Mouse (Mus musculus): Measurements from ENCODE around the gene Dnajb4. TPM values are rescaled to one million over a fixed set of nuclear protein-coding genes. Genes with fewer than 3 reads are reported as not detected.
A peak's percentile ranks its signal among the peaks of the same experiment; 100 is the strongest.

Gene Dnajb4
- total RNA-seq (2021): 10 to 100 TPM; 45.5 to 85.8 TPM
- long read RNA-seq, experiment 1, full-length matches to known transcripts: 39 of 58 reads
- long read RNA-seq, experiment 1, partial matches to known transcripts: 2 of 58 reads
- long read RNA-seq, experiment 1, other reads (novel, unspliced or antisense): 17 of 58 reads
- long read RNA-seq, experiment 2, transcript Dnajb4-202 (3 exons, 2,464 nt): major isoform, 7 of 24 reads
- long read RNA-seq, experiment 2, partial matches to known transcripts: 0 of 24 reads
- long read RNA-seq, experiment 2, other reads (novel, unspliced or antisense): 14 of 24 reads

- no peak for TF ChIP-seq CTCF (IDR thresholded peaks at IDR 0.05)
- peak; percentile 100 for DNase-seq
- Histone ChIP-seq H3K4me3 (peak within 1 kb of the TSS; percentile 79), H3K27ac (peak within 1 kb of the TSS; percentile 100)
- intact Hi-C loops (cut with DNase I): loop anchor here (2.0 to 5.0 kb wide), 2 partner anchors 17 to 98 kb away; no protein-coding TSS in a partner anchor
Measured at GRCm38 (mm10) chr3:152209967-152210634, at the start of gene Dnajb4, which contains the start of gene Fubp1. Gene Dnajb4, minus strand, starts transcription at chr3:152210302. Gene Fubp1, plus strand, starts transcription at chr3:152210422.

- intact Hi-C loops (cut with DNase I): loop anchor here (1.0 kb wide), 1 partner anchor 56 kb away; no protein-coding TSS in a partner anchor
- peak; percentile 84 for DNase-seq
- peak; percentile 83 for TF ChIP-seq CTCF (IDR thresholded peaks at IDR 0.05)
- Histone ChIP-seq H3K4me3 (peak overlapping the region; percentile 94; the same call in 1 of the 2 replicates), H3K27ac (peak overlapping the region; percentile 96)
Measured at GRCm38 (mm10) chr3:152259409-152259808, 49.3 kb upstream of the Dnajb4 start.

- intact Hi-C loops (cut with DNase I): no loop called here
- no peak for DNase-seq
- H3K27ac ChIP-seq: peak overlapping the region; percentile 39; the same call in 1 of the 2 replicates
Measured at GRCm38 (mm10) chr3:152257528-152257927, 47.4 kb upstream of the Dnajb4 start.

GRCm38 (mm10) chr3:152250487-152250886 lies 40.4 kb upstream of the Dnajb4 start:
- no peak for DNase-seq
- Histone ChIP-seq H3K27ac (no peak overlapping the region), H3K4me3 (no peak overlapping the region)
- intact Hi-C loops (cut with DNase I): no loop called here
- no peak for TF ChIP-seq CTCF (IDR thresholded peaks at IDR 0.05)

More at GRCm38 (mm10) chr3:152257528-152257927, 47.4 kb upstream of the Dnajb4 start:
- no peak for TF ChIP-seq CTCF (IDR thresholded peaks at IDR 0.05)
- H3K4me3 ChIP-seq: no peak overlapping the region; the same call in 1 of the 2 replicates

GRCm38 (mm10) chr3:152247708-152248107 lies 37.6 kb upstream of the Dnajb4 start:
- Histone ChIP-seq H3K4me3 (no peak overlapping the region), H3K27ac (no peak overlapping the region)
- no peak for TF ChIP-seq CTCF (IDR thresholded peaks at IDR 0.05)
- intact Hi-C loops (cut with DNase I): no loop called here
- DNase-seq: no peak

DNA sequence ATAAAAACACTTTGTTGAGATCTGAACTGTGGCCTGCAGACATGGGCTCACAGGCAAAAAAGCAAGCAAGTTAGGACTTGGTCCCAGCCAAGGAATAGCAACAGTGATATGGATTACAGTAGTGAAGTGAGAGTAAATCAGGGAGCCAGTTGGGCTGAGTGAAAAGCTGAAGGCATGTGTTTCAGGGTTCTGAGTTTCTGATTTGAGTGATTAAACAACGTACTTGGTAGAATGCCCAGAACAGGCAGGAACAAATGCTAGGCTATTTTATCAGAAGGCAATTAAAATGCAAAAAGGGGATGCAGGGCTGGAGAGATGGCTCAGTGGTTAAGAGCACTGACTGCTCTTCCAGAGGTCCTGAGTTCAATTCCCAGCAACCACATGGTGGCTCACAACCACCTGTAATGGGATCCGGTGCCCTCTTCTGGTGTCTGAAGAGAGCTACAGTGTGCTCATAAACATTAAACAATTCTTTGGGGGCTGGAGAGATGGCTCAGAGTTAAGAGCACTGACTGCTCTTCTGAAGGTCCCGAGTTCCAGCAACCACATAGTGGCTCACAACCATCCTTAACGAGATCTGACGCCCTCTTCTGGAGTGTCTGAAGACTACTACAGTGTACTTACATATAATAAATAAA lies 35.3 kb upstream of the Dnajb4 start:
- Histone ChIP-seq H3K27ac (no peak overlapping the region), H3K4me3 (no peak overlapping the region)
- intact Hi-C loops (cut with DNase I): no loop called here
- no peak for DNase-seq
- TF ChIP-seq CTCF (IDR thresholded peaks at IDR 0.05): peak; percentile 36

GRCm38 (mm10) chr3:152243304-152243703 lies 33.2 kb upstream of the Dnajb4 start:
- TF ChIP-seq CTCF (IDR thresholded peaks at IDR 0.05): no peak
- intact Hi-C loops (cut with DNase I): no loop called here
- Histone ChIP-seq H3K4me3 (no peak overlapping the region), H3K27ac (no peak overlapping the region)
- no peak for DNase-seq

GRCm38 (mm10) chr3:152241098-152241497 lies 31.0 kb upstream of the Dnajb4 start:
- no peak overlapping the region for H3K4me3 ChIP-seq
- TF ChIP-seq CTCF (IDR thresholded peaks at IDR 0.05): no peak
- DNase-seq: no peak
- intact Hi-C loops (cut with DNase I): no loop called here
- H3K27ac ChIP-seq: no peak overlapping the region

GRCm38 (mm10) chr3:152239592-152239991 lies 29.5 kb upstream of the Dnajb4 start:
- no peak overlapping the region for H3K27ac ChIP-seq
- no peak overlapping the region for H3K4me3 ChIP-seq
- no peak for DNase-seq
- intact Hi-C loops (cut with DNase I): no loop called here
- TF ChIP-seq CTCF (IDR thresholded peaks at IDR 0.05): no peak

GRCm38 (mm10) chr3:152238836-152239235 lies 28.7 kb upstream of the Dnajb4 start:
- H3K27ac ChIP-seq: peak overlapping the region; percentile 53
- no peak for DNase-seq
- intact Hi-C loops (cut with DNase I): no loop called here
- TF ChIP-seq CTCF (IDR thresholded peaks at IDR 0.05): no peak; the same call in 1 of the 2 replicates
- no peak overlapping the region for H3K4me3 ChIP-seq

- no peak for TF ChIP-seq CTCF (IDR thresholded peaks at IDR 0.05)
- H3K27ac ChIP-seq: no peak overlapping the region
- intact Hi-C loops (cut with DNase I): no loop called here
- DNase-seq: no peak
- H3K4me3 ChIP-seq: no peak overlapping the region
Measured at GRCm38 (mm10) chr3:152235805-152236204, 25.7 kb upstream of the Dnajb4 start.

DNA sequence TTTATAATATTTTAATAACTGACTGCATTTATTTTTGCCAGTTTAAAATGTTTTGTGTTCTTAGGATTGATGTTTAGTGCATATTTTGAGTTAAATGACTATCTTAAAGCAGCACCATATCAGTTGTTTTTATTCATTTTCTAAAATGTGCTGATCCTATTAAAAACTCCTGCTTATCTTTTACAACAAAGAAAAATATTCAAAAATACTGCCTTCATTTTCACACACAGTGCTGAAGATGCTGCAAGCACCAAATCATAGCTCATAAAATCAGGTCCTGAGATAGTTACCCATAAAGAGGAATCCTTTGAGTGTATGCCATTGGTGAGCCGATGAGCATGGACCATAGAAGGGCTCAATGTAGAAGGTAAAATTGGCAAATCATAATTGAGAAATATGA lies 25.1 kb upstream of the Dnajb4 start:
- intact Hi-C loops (cut with DNase I): no loop called here
- TF ChIP-seq CTCF (IDR thresholded peaks at IDR 0.05): no peak
- Histone ChIP-seq H3K4me3 (no peak overlapping the region), H3K27ac (no peak overlapping the region)
- no peak for DNase-seq
